Mouse (Mus musculus): Measurements from ENCODE around the gene Mrpl53. TPM values are rescaled to one million over a fixed set of nuclear protein-coding genes. Genes with fewer than 3 reads are reported as not detected.

The Mrpl53 gene
- polyA plus RNA-seq, 2 experiments, result 101 to 124 TPM

DNA sequence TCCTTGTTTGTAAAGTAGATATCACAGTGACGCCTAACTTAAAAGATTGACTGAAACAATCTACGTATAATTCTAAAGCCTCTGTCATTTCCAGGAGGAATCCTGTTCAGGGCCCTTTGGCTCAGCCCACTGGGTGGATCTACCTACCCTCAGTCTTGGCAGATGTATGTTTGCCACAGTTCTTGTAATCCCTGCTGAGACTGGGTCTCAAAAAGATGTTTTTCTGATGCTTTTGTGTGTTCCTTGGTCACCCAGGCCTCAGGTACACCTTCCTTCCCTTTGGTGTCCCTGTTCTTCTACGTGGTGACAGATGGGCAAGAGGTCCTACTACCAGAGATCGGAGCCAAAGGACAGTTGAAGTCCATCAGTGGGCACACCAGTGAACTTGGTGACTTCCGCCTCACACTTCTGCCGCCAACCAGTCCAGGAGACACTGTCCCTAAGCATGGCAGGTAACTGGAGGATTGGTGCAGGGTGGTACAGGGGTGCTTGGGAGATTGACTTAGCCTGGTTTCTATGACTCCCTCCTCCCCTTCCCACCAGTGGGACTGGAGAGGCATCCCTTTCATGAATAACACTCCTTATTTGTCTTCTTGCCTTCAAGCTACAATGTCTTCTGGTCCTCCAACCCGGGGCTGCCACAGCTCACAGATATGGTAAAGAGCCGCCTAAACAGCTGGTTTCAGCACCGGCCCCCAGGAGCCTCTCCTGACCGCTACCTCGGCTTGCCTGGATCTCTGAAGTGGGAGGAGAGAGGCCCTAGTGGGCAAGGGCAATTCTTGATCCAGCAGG lies 7.7 kb downstream of the Mrpl53 start:
- no peak for TF ChIP-seq POLR2A (IDR thresholded peaks at IDR 0.05; ENCODE audit: borderline replicate concordance, extremely low read depth, insufficient read depth, insufficient read length)
- Histone ChIP-seq H3K27me3 (ENCODE audit: control insufficient read depth, insufficient read depth, low read length) (no peaks in the 10 kb centered on the region), H3K36me3 (ENCODE audit: control insufficient read depth, insufficient read depth, low read length) (peaks cover 33% of the 10 kb centered on the region), H3K9me3 (ENCODE audit: control insufficient read depth, low read length) (no peaks in the 10 kb centered on the region), H3K9ac (ENCODE audit: low read depth, low read length, severe bottlenecking) (peak overlapping the region; percentile 84), H3K4me2 (replicated peaks; ENCODE audit: low read depth, low read length, severe bottlenecking) (peak overlapping the region; percentile 94), H3K27ac (replicated peaks; ENCODE audit: low read depth, low read length) (0 out of 2 replicates have a peak overlapping the region, but pooled peaks have one; percentile 73), H3K4me3 (replicated peaks; ENCODE audit: low read length) (peak overlapping the region; percentile 84), H3K4me1 (ENCODE audit: control insufficient read depth, insufficient read depth, low read length) (peaks cover 17% of the 10 kb centered on the region)
- no peak for DNase-seq (ENCODE audit: low spot score)
- ATAC-seq (ENCODE audit: low FRiP score, low read depth), result no peak
- 79% methylated on average over 11 of the region's 11 CpGs for WGBS

DNA sequence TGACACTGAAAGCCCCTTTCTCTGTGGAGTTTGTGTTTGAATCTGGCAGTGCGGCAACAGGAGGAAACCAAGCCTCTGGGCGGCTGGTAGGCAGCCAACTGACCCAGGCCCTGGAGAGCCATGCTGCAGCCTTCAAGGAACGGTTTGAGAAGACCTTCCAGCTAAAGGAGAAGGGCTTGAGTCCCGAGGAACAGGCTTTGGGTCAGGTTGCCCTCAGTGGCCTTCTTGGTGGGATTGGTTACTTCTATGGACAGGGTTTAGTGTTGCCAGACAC lies 8.3 kb downstream of the Mrpl53 start:
- WGBS, result 85% methylated on average over 4 of the region's 4 CpGs

DNA sequence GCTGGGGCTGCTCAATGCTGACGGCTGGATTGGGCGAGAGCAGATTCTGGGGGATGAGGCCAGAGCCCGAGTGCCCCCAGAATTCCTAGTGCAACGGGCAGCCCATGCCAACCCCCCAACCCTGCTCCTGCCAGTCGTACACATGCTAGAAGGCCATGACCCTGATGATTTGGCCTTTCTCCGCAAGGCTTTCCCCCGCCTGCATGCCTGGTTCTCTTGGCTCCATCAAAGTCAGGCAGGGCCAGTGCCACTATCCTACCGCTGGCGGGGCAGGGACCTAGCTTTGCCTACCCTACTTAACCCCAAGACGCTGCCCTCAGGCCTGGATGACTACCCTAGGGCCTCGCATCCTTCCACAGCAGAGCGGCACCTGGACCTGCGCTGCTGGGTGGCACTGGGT lies 8.8 kb downstream of the Mrpl53 start:
- no peak for DNase-seq (ENCODE audit: low spot score)
- ATAC-seq (ENCODE audit: low FRiP score, low read depth), result no peak
- peaks cover 33% of the 10 kb centered on the region for H3K36me3 ChIP-seq (ENCODE audit: control insufficient read depth, insufficient read depth, low read length)
- no peaks in the 10 kb centered on the region for H3K9me3 ChIP-seq (ENCODE audit: control insufficient read depth, low read length)
- H3K4me3 ChIP-seq (replicated peaks; ENCODE audit: low read length), result no peak overlapping the region
- H3K27me3 ChIP-seq (ENCODE audit: control insufficient read depth, insufficient read depth, low read length), result no peaks in the 10 kb centered on the region
- no peak overlapping the region for H3K9ac ChIP-seq (ENCODE audit: low read depth, low read length, severe bottlenecking)
- TF ChIP-seq POLR2A (IDR thresholded peaks at IDR 0.05; ENCODE audit: borderline replicate concordance, extremely low read depth, insufficient read depth, insufficient read length), result no peak
- peaks cover 22% of the 10 kb centered on the region for H3K4me1 ChIP-seq (ENCODE audit: control insufficient read depth, insufficient read depth, low read length)
- no peak overlapping the region for H3K4me2 ChIP-seq (replicated peaks; ENCODE audit: low read depth, low read length, severe bottlenecking)
- 90% methylated on average over 13 of the region's 13 CpGs for WGBS
- H3K27ac ChIP-seq (replicated peaks; ENCODE audit: low read depth, low read length), result no peak overlapping the region

More for the DNA sequence above, 8.3 kb downstream of the Mrpl53 start:
- Histone ChIP-seq H3K27me3 (ENCODE audit: control insufficient read depth, insufficient read depth, low read length) (no peaks in the 10 kb centered on the region), H3K4me2 (replicated peaks; ENCODE audit: low read depth, low read length, severe bottlenecking) (no peak overlapping the region), H3K27ac (replicated peaks; ENCODE audit: low read depth, low read length) (no peak overlapping the region), H3K4me3 (replicated peaks; ENCODE audit: low read length) (peak overlapping the region; percentile 84; the same call in 1 of the 2 replicates), H3K9me3 (ENCODE audit: control insufficient read depth, low read length) (no peaks in the 10 kb centered on the region), H3K36me3 (ENCODE audit: control insufficient read depth, insufficient read depth, low read length) (peaks cover 33% of the 10 kb centered on the region), H3K4me1 (ENCODE audit: control insufficient read depth, insufficient read depth, low read length) (peaks cover 17% of the 10 kb centered on the region), H3K9ac (ENCODE audit: low read depth, low read length, severe bottlenecking) (no peak overlapping the region)
- ATAC-seq (ENCODE audit: low FRiP score, low read depth) (no peak), DNase-seq (ENCODE audit: low spot score) (no peak)
- TF ChIP-seq POLR2A (IDR thresholded peaks at IDR 0.05; ENCODE audit: borderline replicate concordance, extremely low read depth, insufficient read depth, insufficient read length), result no peak

DNA sequence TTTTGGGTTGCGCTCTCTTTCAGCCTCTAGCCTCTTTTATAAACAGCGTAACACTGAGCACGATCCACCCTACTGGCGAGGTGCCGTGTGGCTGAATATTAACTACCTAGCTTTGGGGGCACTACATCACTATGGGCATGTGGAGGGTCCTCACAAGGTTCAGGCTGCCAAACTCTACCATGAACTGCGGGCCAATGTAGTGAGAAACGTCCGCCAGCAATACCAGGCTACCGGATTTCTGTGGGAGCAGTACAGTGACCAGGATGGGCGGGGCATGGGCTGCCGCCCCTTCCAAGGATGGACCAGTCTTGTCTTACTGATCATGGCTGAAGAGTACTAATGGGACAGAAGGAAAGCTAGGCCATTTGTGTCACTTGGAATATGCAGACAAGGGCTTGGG lies 9.5 kb downstream of the Mrpl53 start:
- Histone ChIP-seq H3K4me1 (ENCODE audit: control insufficient read depth, insufficient read depth, low read length) (peaks cover 27% of the 10 kb centered on the region), H3K4me2 (replicated peaks; ENCODE audit: low read depth, low read length, severe bottlenecking) (no peak overlapping the region), H3K9me3 (ENCODE audit: control insufficient read depth, low read length) (no peaks in the 10 kb centered on the region), H3K4me3 (replicated peaks; ENCODE audit: low read length) (no peak overlapping the region), H3K9ac (ENCODE audit: low read depth, low read length, severe bottlenecking) (no peak overlapping the region), H3K36me3 (ENCODE audit: control insufficient read depth, insufficient read depth, low read length) (peaks cover 33% of the 10 kb centered on the region), H3K27ac (replicated peaks; ENCODE audit: low read depth, low read length) (no peak overlapping the region), H3K27me3 (ENCODE audit: control insufficient read depth, insufficient read depth, low read length) (no peaks in the 10 kb centered on the region)
- TF ChIP-seq POLR2A (IDR thresholded peaks at IDR 0.05; ENCODE audit: borderline replicate concordance, extremely low read depth, insufficient read depth, insufficient read length), result no peak
- 89% methylated on average over 11 of the region's 11 CpGs for WGBS
- DNase-seq (ENCODE audit: low spot score), result no peak
- no peak for ATAC-seq (ENCODE audit: low FRiP score, low read depth)

DNA sequence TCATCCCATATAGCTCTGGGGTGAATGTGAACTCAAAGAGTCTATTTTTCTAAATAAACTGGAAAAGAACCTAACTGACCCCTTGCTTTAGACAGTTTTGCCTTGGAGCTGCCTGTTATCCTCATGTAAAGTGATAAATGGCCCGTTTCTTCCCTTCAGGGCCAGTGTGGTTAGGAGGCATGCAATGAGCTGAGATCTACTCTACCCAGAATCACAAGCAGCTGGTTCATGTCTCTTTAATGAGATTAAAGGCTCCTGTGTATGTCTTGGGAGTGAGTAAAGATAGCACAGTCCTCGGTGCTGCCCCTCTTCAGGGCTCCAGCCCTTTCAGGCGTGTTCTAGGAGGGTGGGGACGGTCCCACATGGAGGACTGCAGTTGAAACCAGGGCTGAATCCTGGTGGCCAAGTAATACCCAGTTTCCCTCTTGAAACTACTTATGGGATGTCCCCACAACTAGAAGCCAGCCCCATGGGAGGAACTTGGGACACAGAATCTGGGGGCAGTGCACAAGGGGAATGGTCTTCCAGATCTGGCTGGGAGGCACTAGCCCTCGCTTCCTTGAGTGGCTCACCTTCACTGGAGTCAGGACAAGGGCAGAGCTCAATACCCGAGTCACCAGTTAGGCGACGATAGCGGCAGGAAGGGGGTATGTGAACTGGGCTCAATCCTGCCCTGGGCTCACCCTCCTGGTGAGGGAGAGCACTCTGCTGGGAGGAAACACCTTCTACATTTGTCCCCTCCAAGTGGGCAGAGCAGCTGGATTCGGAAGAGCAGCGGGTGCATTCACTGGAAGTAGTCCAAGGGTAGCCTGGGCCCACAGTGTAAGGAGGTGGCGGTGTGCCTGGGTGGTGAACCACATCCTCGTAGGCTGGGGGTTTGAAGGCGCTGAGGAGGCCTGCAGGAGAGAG lies 10.2 kb downstream of the Mrpl53 start:
- no peak for ATAC-seq (ENCODE audit: low FRiP score, low read depth)
- no peak for TF ChIP-seq POLR2A (IDR thresholded peaks at IDR 0.05; ENCODE audit: borderline replicate concordance, extremely low read depth, insufficient read depth, insufficient read length)
- 87% methylated on average over 14 of the region's 14 CpGs for WGBS
- Histone ChIP-seq H3K36me3 (ENCODE audit: control insufficient read depth, insufficient read depth, low read length) (peaks cover 38% of the 10 kb centered on the region), H3K4me1 (ENCODE audit: control insufficient read depth, insufficient read depth, low read length) (peaks cover 31% of the 10 kb centered on the region), H3K27ac (replicated peaks; ENCODE audit: low read depth, low read length) (no peak overlapping the region), H3K4me2 (replicated peaks; ENCODE audit: low read depth, low read length, severe bottlenecking) (no peak overlapping the region), H3K27me3 (ENCODE audit: control insufficient read depth, insufficient read depth, low read length) (no peaks in the 10 kb centered on the region), H3K9ac (ENCODE audit: low read depth, low read length, severe bottlenecking) (no peak overlapping the region), H3K9me3 (ENCODE audit: control insufficient read depth, low read length) (no peaks in the 10 kb centered on the region), H3K4me3 (replicated peaks; ENCODE audit: low read length) (no peak overlapping the region)
- DNase-seq (ENCODE audit: low spot score), result no peak

All from limb, embryonic 14.5 days (tissue).